Mouse (Mus musculus): ENCODE measurements around the gene Psmd1. TPM values are rescaled to one million over a fixed set of nuclear protein-coding genes. Genes with fewer than 3 reads are reported as not detected.

Psmd1 gene
- total RNA-seq, 1 experiment = 177 TPM

- Histone ChIP-seq H3K9me3 (ENCODE audit: control insufficient read depth, insufficient read depth, low read depth, low read length) (no peaks in the 10 kb centered on the region), H3K27ac (ENCODE audit: insufficient read depth, low read depth, low read length, poor library complexity, severe bottlenecking) (no peak overlapping the region), H3K4me1 (ENCODE audit: control insufficient read depth in 2 of 2, insufficient read depth in 2 of 2, low read length in 2 of 2, poor library complexity in 1 of 2) (peaks cover 7 to 23% of the 10 kb centered on the region in 2 experiments), H3K9ac (ENCODE audit: insufficient read depth, low read depth, low read length, poor library complexity, severe bottlenecking) (no peak overlapping the region), H3K4me3 (ENCODE audit: insufficient read depth in 1 of 2, low read depth in 1 of 2, low read length in 2 of 2, poor library complexity in 1 of 2, severe bottlenecking in 1 of 2) (no peak overlapping the region), H3K36me3 (ENCODE audit: control insufficient read depth, insufficient read depth, low read length, poor library complexity, severe bottlenecking) (no peaks in the 10 kb centered on the region; the same call in 1 of the 2 replicates)
- in situ Hi-C loops (cut with MboI; ENCODE audit: low sequenced_read_pairs in 2 of 2, unreplicated experiment in 2 of 2) = loop anchor here in 1 of 2 experiments (10.0 kb wide), 1 partner anchor 153 kb away; no protein-coding TSS in a partner anchor
- no peak for DNase-seq (ENCODE audit: low read depth, low spot score)
- TF ChIP-seq ZNF384 (IDR thresholded peaks at IDR 0.05; ENCODE audit: low read depth, low read length) (no peak), HCFC1 (IDR thresholded peaks at IDR 0.05; ENCODE audit: borderline replicate concordance, insufficient read depth, low read length) (no peak), ZC3H11A (IDR thresholded peaks at IDR 0.05; ENCODE audit: borderline replicate concordance, low read depth, low read length) (no peak), CHD2 (IDR thresholded peaks at IDR 0.05; ENCODE audit: low read depth, low read length) (no peak), MAFK (IDR thresholded peaks at IDR 0.05; ENCODE audit: insufficient read depth, low read depth, low read length) (no peak)
Measured at GRCm38 (mm10) chr1:86182004-86182709, 118.0 kb downstream of the Psmd1 start.

- TF ChIP-seq ZNF384 (IDR thresholded peaks at IDR 0.05; ENCODE audit: low read depth, low read length) = no peak
- no peak for TF ChIP-seq ZC3H11A (IDR thresholded peaks at IDR 0.05; ENCODE audit: borderline replicate concordance, low read depth, low read length)
- no peak for TF ChIP-seq CHD2 (IDR thresholded peaks at IDR 0.05; ENCODE audit: low read depth, low read length)
- no peak overlapping the region for H3K9ac ChIP-seq (ENCODE audit: insufficient read depth, low read depth, low read length, poor library complexity, severe bottlenecking)
- no peak overlapping the region for H3K4me3 ChIP-seq (ENCODE audit: insufficient read depth in 1 of 2, low read depth in 1 of 2, low read length in 2 of 2, poor library complexity in 1 of 2, severe bottlenecking in 1 of 2)
- no peaks in the 10 kb centered on the region; the same call in 1 of the 2 replicates for H3K36me3 ChIP-seq (ENCODE audit: control insufficient read depth, insufficient read depth, low read length, poor library complexity, severe bottlenecking)
- H3K4me1 ChIP-seq (ENCODE audit: control insufficient read depth in 2 of 2, insufficient read depth in 2 of 2, low read length in 2 of 2, poor library complexity in 1 of 2) = peaks cover 19 to 30% of the 10 kb centered on the region in 2 experiments
- H3K9me3 ChIP-seq (ENCODE audit: control insufficient read depth, insufficient read depth, low read depth, low read length) = no peaks in the 10 kb centered on the region
- no peak overlapping the region for H3K27ac ChIP-seq (ENCODE audit: insufficient read depth, low read depth, low read length, poor library complexity, severe bottlenecking)
- in situ Hi-C loops (cut with MboI; ENCODE audit: low sequenced_read_pairs in 2 of 2, unreplicated experiment in 2 of 2) = loop anchor here in 1 of 2 experiments (10.0 kb wide), 1 partner anchor 151 kb away; no protein-coding TSS in a partner anchor
- DNase-seq (ENCODE audit: low read depth, low spot score) = no peak
Measured at GRCm38 (mm10) chr1:86183577-86184263, 119.5 kb downstream of the Psmd1 start.

GRCm38 (mm10) chr1:86186762-86187161, 122.6 kb downstream of the Psmd1 start:
- no peak overlapping the region for H3K27ac ChIP-seq (ENCODE audit: insufficient read depth, low read depth, low read length, poor library complexity, severe bottlenecking)
- DNase-seq (ENCODE audit: low read depth, low spot score) = no peak
- H3K4me3 ChIP-seq (ENCODE audit: insufficient read depth in 1 of 2, low read depth in 1 of 2, low read length in 2 of 2, poor library complexity in 1 of 2, severe bottlenecking in 1 of 2) = no peak overlapping the region
- TF ChIP-seq MAFK (IDR thresholded peaks at IDR 0.05; ENCODE audit: insufficient read depth, low read depth, low read length) (no peak), ZNF384 (IDR thresholded peaks at IDR 0.05; ENCODE audit: low read depth, low read length) (no peak), ZC3H11A (IDR thresholded peaks at IDR 0.05; ENCODE audit: borderline replicate concordance, low read depth, low read length) (no peak), HCFC1 (IDR thresholded peaks at IDR 0.05; ENCODE audit: borderline replicate concordance, insufficient read depth, low read length) (no peak), CHD2 (IDR thresholded peaks at IDR 0.05; ENCODE audit: low read depth, low read length) (no peak)
- peaks cover 22 to 30% of the 10 kb centered on the region in 2 experiments for H3K4me1 ChIP-seq (ENCODE audit: control insufficient read depth in 2 of 2, insufficient read depth in 2 of 2, low read length in 2 of 2, poor library complexity in 1 of 2)
- no peak overlapping the region for H3K9ac ChIP-seq (ENCODE audit: insufficient read depth, low read depth, low read length, poor library complexity, severe bottlenecking)
- H3K9me3 ChIP-seq (ENCODE audit: control insufficient read depth, insufficient read depth, low read depth, low read length) = no peaks in the 10 kb centered on the region
- in situ Hi-C loops (cut with MboI; ENCODE audit: low sequenced_read_pairs in 2 of 2, unreplicated experiment in 2 of 2) = loop anchor here (5.0 to 10.0 kb wide), 2 partner anchors 148 to 151 kb away; no protein-coding TSS in a partner anchor
- H3K36me3 ChIP-seq (ENCODE audit: control insufficient read depth, insufficient read depth, low read length, poor library complexity, severe bottlenecking) = peaks cover 4% of the 10 kb centered on the region; the same call in 1 of the 2 replicates

GRCm38 (mm10) chr1:86187856-86188255, 123.7 kb downstream of the Psmd1 start:
- H3K9ac ChIP-seq (ENCODE audit: insufficient read depth, low read depth, low read length, poor library complexity, severe bottlenecking) = no peak overlapping the region
- H3K4me3 ChIP-seq (ENCODE audit: insufficient read depth in 1 of 2, low read depth in 1 of 2, low read length in 2 of 2, poor library complexity in 1 of 2, severe bottlenecking in 1 of 2) = no peak overlapping the region
- peaks cover 4% of the 10 kb centered on the region; the same call in 1 of the 2 replicates for H3K36me3 ChIP-seq (ENCODE audit: control insufficient read depth, insufficient read depth, low read length, poor library complexity, severe bottlenecking)
- peak overlapping the region; percentile 81; the same call in 1 of the 2 replicates for H3K27ac ChIP-seq (ENCODE audit: insufficient read depth, low read depth, low read length, poor library complexity, severe bottlenecking)
- H3K9me3 ChIP-seq (ENCODE audit: control insufficient read depth, insufficient read depth, low read depth, low read length) = no peaks in the 10 kb centered on the region
- peaks cover 19 to 24% of the 10 kb centered on the region in 2 experiments for H3K4me1 ChIP-seq (ENCODE audit: control insufficient read depth in 2 of 2, insufficient read depth in 2 of 2, low read length in 2 of 2, poor library complexity in 1 of 2)
- no peak for DNase-seq (ENCODE audit: low read depth, low spot score)
- TF ChIP-seq ZNF384 (IDR thresholded peaks at IDR 0.05; ENCODE audit: low read depth, low read length) (no peak), MAFK (IDR thresholded peaks at IDR 0.05; ENCODE audit: insufficient read depth, low read depth, low read length) (no peak), CHD2 (IDR thresholded peaks at IDR 0.05; ENCODE audit: low read depth, low read length) (no peak), ZC3H11A (IDR thresholded peaks at IDR 0.05; ENCODE audit: borderline replicate concordance, low read depth, low read length) (no peak), HCFC1 (IDR thresholded peaks at IDR 0.05; ENCODE audit: borderline replicate concordance, insufficient read depth, low read length) (no peak)
- in situ Hi-C loops (cut with MboI; ENCODE audit: low sequenced_read_pairs in 2 of 2, unreplicated experiment in 2 of 2) = loop anchor here (5.0 to 10.0 kb wide), 2 partner anchors 147 to 149 kb away; no protein-coding TSS in a partner anchor
